Mouse (Mus musculus) thymus, adult 2 months (tissue): Measurements from ENCODE around the gene Gm17555.

ENCODE experiments used
- CTCF ChIP-seq: fragments of 200-500 bp; IDR thresholded peaks from 2 replicates; pipeline ENCODE4 v1.5.1; 2012; ENCODE audit warnings: mild to moderate bottlenecking, control low read depth, low read length, moderate library complexity, borderline replicate concordance; ENCODE audit not compliant: control insufficient read depth, poor library complexity, insufficient read depth; ENCODE audit errors: extremely low read depth
- POLR2A ChIP-seq: fragments of 200-500 bp; IDR thresholded peaks from 2 replicates; pipeline ENCODE4 v1.6.1; 2012; ENCODE audit warnings: mild to moderate bottlenecking, low read length, control low read depth, moderate library complexity; ENCODE audit not compliant: control insufficient read depth, poor library complexity, insufficient read depth; ENCODE audit errors: extremely low read depth

DNA sequence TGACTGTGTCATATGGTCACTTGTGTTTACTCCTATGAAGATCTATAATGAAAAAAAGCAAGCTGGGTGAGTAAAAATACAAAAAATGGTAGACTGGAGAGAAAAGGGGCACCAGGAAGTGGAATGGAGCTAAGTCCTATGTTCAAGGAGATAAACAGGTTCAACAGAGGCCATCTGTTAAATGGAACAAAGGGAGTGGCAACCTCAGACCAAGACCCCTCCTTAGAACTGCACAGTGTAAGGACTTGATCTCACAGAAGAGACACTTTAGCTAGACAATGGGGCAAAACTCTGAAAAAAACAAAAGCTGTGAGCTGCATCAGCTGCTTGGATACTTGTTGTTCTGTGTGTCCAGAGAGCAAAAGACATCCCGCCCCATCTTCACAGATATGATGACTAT lies 43.5 kb upstream of the Gm17555 start:
- no peak for TF ChIP-seq CTCF
- no peak for TF ChIP-seq POLR2A
